Mouse (Mus musculus): Measurements from ENCODE around the gene Ston2.

Ston2 gene

GRCm38 (mm10) chr12:91793266-91793665 is 5.1 kb upstream of the Ston2 start:
- in situ Hi-C loops (cut with MboI; ENCODE audit: unreplicated experiment in 2 of 2): loop anchor here (5.0 to 25.0 kb wide), 3 partner anchors 171 to 398 kb away; no protein-coding TSS in a partner anchor

- in situ Hi-C loops (cut with MboI; ENCODE audit: unreplicated experiment in 2 of 2): loop anchor here (5.0 to 25.0 kb wide), 3 partner anchors 170 to 397 kb away; no protein-coding TSS in a partner anchor
These were observed 3.6 kb upstream of the Ston2 start for GRCm38 (mm10) chr12:91791822-91792221.

DNA sequence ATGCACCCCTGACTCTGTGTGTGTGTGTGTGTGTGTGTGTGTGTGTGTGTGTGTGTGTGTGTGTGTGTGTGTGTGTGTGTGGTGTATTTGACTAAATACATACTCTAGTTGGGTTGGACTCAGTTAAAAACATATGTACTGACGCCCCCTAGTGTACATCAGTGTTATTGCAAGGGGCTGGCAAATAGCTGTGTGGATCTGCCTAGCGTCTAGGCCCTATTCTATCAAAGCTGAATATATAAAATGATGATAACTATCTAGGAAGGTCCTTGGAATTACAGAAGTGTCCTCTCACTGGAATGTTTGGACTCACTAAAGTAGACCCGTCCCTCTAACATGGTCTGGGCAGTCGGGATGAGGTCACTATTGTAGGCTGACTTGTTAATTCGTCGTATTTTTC is 1.6 kb upstream of the Ston2 start:
- in situ Hi-C loops (cut with MboI; ENCODE audit: unreplicated experiment in 2 of 2): loop anchor here (5.0 to 25.0 kb wide), 5 partner anchors 142 to 395 kb away; no protein-coding TSS in a partner anchor

DNA sequence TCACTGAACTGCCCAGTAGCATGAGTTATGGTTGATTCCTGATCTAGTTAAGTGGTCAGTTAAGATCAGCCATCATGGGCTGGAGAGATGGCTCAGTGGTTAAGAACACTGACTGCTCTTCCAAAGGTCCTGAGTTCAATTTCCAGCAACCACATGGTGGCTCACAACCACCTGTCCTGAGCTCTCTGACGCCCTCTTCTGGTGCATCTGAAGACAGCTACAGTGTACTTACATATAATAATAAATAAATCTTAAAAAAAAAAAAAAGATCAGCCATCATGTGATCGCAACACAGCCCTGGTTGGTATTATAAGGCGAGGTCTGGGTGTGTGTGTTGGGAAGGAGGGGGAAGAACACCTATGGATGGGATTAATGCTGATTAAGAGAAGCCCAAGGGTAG is 259 bp upstream of the Ston2 start:
- in situ Hi-C loops (cut with MboI; ENCODE audit: unreplicated experiment in 2 of 2): loop anchor here (5.0 to 25.0 kb wide), 3 partner anchors 141 to 376 kb away; no protein-coding TSS in a partner anchor

DNA sequence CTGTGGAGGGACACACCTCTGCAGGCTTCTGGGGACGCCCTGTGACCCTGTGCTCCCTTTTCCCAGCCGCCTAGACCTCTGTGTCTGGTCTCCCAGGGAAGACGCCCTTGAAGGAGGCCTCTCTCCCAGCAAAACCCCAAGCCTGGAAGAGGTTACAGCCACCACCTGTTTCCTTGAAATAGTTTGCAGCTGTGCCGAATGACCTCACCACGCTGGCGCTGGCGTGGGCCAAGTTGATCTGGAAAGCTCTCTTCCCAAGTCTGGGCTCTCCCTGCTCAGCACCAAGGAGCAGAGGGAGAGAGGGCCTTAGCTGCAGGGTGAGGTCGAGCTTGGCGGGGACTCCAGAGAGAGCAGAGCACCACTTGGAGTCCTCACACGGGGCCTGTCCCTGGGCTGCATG is 1.8 kb downstream of the Ston2 start:
- in situ Hi-C loops (cut with MboI; ENCODE audit: unreplicated experiment in 2 of 2): loop anchor here (5.0 to 25.0 kb wide), 3 partner anchors 139 to 374 kb away; no protein-coding TSS in a partner anchor

DNA sequence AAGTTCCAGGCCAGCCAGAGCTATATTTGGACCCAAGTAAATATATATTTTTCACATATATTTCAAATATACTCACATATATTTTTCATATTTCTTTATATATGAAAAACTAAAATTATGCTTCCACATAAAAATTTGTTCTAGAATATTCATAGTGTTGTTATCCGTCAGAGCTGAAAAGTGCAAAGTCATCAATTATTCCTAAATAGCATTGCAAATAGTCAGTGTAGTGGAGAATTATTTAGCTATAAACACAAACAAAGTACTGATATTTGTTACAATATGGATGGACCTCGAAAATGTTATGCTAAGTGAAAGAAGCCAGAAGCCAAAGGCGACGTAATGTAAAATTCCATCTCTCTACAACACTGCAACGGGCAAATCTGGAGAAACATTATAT is 6.8 kb downstream of the Ston2 start:
- in situ Hi-C loops (cut with MboI; ENCODE audit: unreplicated experiment in 2 of 2): loop anchor here in 1 of 2 experiments (25.0 kb wide), 1 partner anchor 369 kb away; no protein-coding TSS in a partner anchor

DNA sequence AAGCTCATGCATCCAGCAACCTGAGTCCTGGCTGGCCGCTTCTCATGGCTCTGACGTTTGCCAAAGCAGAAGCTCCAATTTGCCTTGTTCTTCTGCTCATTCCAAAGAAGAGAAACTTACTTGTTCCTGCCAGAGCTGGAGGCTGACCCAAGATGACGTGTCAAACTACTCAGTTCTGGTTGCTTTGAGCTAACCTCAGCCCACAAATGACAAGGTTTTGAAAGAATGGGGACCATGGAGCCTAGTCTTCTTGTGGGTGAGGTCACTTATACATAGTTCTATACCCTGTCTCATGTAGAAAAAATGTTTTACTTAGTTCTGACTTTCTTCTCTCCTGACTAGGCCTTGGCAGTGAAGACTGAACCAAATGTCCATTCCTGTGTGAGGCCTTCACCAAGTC is 7.7 kb downstream of the Ston2 start:
- in situ Hi-C loops (cut with MboI; ENCODE audit: unreplicated experiment in 2 of 2): loop anchor here in 1 of 2 experiments (25.0 kb wide), 1 partner anchor 368 kb away; no protein-coding TSS in a partner anchor

GRCm38 (mm10) chr12:91779004-91779365 is 9.2 kb downstream of the Ston2 start:
- in situ Hi-C loops (cut with MboI; ENCODE audit: unreplicated experiment in 2 of 2): loop anchor here in 1 of 2 experiments (25.0 kb wide), 1 partner anchor 367 kb away; no protein-coding TSS in a partner anchor

GRCm38 (mm10) chr12:91778211-91779003 is 9.8 kb downstream of the Ston2 start:
- in situ Hi-C loops (cut with MboI; ENCODE audit: unreplicated experiment in 2 of 2): loop anchor here in 1 of 2 experiments (25.0 kb wide), 1 partner anchor 366 kb away; no protein-coding TSS in a partner anchor

- in situ Hi-C loops (cut with MboI; ENCODE audit: unreplicated experiment in 2 of 2): loop anchor here in 1 of 2 experiments (25.0 kb wide), 1 partner anchor 364 kb away; no protein-coding TSS in a partner anchor
These were observed 11.8 kb downstream of the Ston2 start for GRCm38 (mm10) chr12:91776342-91776741.

- in situ Hi-C loops (cut with MboI; ENCODE audit: unreplicated experiment in 2 of 2): loop anchor here in 1 of 2 experiments (25.0 kb wide), 2 partner anchors 363 to 1038 kb away; partner anchors contain the start of gene Dio2
These were observed 13.3 kb downstream of the Ston2 start for GRCm38 (mm10) chr12:91774811-91775284.

DNA sequence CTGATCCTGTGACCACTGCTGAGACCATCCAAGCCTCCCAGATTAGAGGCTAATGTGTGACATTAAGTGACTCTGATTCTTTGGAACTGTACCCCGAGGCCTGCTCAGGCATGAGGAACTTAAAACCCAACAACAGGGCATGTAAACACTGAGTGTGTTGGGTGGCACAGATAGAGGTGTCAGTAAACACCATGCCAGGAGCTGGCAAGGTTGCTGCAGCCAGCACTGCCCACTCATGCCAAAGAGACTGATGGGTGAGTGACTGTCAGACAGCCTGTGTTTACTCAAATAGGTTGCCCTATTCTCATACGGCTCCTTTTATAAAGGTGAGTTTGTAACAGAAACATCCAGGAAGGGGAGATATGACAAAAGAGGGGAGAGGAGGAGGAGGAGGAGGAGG is 19.3 kb downstream of the Ston2 start:
- in situ Hi-C loops (cut with MboI; ENCODE audit: unreplicated experiment in 2 of 2): loop anchor here (10.0 to 25.0 kb wide), 3 partner anchors 174 to 1044 kb away; partner anchors contain the start of genes Dio2 (in 1 of the 2) and Gtf2a1 (in 1 of the 2)

DNA sequence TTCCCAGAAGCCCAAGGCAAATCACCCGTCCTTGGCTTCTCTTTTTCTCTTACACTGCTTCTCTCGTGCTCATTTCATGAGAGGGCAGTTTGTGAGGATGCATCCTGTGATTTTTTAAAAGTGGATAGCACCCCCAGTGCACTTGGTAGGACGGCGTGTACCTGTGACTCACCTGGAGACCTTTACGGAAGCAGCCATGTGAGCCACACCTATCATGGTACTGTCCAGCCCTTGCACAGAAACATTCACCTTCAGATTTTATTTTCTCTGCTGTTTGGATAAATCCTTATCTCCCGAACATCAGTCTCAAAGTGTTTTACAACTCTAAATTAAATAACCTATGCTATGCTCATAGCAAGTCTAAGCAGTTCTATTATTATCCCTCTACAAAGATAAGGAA is 20.0 kb downstream of the Ston2 start:
- in situ Hi-C loops (cut with MboI; ENCODE audit: unreplicated experiment in 2 of 2): loop anchor here (10.0 to 25.0 kb wide), 3 partner anchors 173 to 1043 kb away; partner anchors contain the start of genes Dio2 (in 1 of the 2) and Gtf2a1 (in 1 of the 2)

DNA sequence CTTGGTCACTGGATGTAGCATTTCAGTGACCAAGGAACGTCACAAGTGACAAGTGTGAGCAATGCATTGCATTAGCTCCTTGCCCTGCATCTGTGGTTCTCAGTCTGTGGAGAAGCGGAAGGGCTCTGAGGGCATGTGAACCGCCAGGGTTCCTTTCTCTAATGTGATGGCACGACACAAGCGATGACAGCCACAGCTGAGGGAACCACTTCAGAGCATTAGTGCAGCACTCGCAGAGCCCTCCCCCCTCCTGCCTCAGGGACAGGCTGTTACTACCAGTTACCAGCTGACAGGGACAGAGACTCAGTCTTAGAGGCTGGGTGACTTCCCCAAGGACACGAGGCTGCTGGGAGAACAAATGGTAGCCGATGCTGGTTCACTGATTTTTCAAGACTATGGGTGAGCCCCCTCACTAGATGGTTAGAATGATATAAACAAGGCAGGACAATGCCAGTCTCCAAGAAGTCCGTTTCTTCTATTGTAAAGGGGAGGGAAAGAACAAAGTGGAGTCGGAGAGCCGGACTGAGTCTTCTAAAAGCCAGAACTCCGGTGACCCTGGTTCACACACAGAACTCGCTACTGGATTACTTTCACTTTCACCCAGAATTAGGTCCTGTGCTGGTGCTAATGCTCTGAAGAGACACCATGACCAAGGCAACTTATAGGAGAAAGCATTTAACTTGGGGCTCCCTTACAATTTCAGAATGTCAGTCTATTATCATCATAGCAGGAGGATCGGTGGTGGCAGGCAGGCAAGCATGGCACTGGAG is 21.7 kb downstream of the Ston2 start:
- in situ Hi-C loops (cut with MboI; ENCODE audit: unreplicated experiment in 2 of 2): loop anchor here (10.0 to 25.0 kb wide), 3 partner anchors 172 to 1042 kb away; partner anchors contain the start of genes Dio2 (in 1 of the 2) and Gtf2a1 (in 1 of the 2)

GRCm38 (mm10) chr12:91765504-91765903 is 22.7 kb downstream of the Ston2 start:
- in situ Hi-C loops (cut with MboI; ENCODE audit: unreplicated experiment in 2 of 2): loop anchor here (10.0 to 25.0 kb wide), 3 partner anchors 171 to 1041 kb away; partner anchors contain the start of genes Dio2 (in 1 of the 2) and Gtf2a1 (in 1 of the 2)

DNA sequence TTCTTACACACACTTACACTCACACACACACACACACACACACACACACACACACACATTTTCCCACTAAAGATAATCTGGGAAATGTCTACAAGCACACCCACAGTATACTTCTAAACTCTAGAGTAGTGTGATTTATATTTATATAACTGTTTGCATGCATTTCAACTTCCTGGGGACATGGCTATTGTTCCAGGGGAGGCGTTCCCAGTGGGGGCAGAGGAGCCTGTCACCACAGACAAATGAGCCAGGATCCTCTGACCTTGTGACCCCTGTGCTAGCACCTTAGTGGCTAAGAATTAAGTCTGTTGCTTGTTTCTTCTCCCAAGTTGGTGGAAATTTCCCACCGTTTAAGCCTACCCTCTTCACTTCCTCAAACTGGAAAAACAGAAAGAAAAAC is 23.1 kb downstream of the Ston2 start:
- in situ Hi-C loops (cut with MboI; ENCODE audit: unreplicated experiment in 2 of 2): loop anchor here (10.0 to 25.0 kb wide), 3 partner anchors 170 to 1040 kb away; partner anchors contain the start of genes Dio2 (in 1 of the 2) and Gtf2a1 (in 1 of the 2)

DNA sequence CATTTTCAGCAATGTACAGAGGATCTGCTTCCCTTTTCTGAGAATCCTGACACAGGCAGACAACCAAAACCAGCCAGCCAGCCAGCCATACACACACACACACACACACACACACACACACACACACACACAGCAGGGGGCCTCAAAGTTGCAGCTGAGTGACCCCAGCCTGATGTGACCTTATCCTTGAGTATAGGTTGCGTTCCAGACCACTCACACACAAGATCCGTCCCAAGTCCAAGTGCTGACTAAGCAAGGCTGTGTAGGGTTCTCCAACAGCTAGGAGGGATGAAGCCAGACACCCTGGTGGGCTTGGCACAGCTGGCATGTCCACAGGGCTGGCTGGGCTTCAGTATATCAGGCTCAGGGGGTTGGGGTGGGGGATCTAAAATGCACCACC is 23.7 kb downstream of the Ston2 start:
- in situ Hi-C loops (cut with MboI; ENCODE audit: unreplicated experiment in 2 of 2): loop anchor here (10.0 to 25.0 kb wide), 3 partner anchors 170 to 1040 kb away; partner anchors contain the start of genes Dio2 (in 1 of the 2) and Gtf2a1 (in 1 of the 2)

- in situ Hi-C loops (cut with MboI; ENCODE audit: unreplicated experiment in 2 of 2): loop anchor here (10.0 to 25.0 kb wide), 3 partner anchors 165 to 1035 kb away; partner anchors contain the start of genes Dio2 (in 1 of the 2) and Gtf2a1 (in 1 of the 2)
These were observed 28.4 kb downstream of the Ston2 start for GRCm38 (mm10) chr12:91759836-91760235.

DNA sequence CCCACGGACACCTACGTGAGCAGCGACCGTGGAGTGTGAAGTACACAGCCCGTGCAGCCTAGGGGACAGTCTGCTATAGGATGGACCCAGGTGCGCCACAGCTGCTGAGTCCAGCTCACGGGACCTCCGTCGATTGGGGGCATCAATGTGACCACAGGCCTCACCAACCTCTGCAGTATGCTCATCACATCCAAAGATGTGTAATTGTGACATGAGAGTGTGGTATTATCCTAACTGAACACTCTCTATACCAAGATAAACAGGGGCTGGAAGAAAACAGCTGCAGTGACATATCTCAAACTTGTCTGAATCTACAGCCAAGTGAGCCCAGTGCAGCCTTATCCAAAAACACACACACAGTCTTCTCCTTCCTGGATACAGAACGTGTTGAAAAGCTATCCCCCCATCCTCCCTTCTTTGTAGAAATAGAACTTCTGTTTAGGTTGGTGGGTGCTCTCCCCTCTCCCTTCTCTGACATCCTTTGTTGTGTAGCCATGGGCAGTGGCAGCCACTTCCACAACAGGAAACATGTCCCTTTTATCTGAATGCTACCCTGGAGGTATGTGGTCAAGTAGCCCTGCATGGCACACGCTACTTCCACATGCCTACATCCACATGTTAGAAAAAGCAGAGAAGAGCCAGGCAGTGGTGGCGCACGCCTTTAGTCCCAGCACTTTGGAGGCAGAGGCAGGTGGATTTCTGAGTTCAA is 30.2 kb downstream of the Ston2 start:
- in situ Hi-C loops (cut with MboI; ENCODE audit: unreplicated experiment in 2 of 2): loop anchor here in 1 of 2 experiments (25.0 kb wide), 1 partner anchor 1021 kb away; the partner anchor contains the start of gene Dio2

Data from v-Abl transformed pro-B cells (cell line).